Mouse (Mus musculus): Measurements from ENCODE around the gene Hoxc12. TPM values are rescaled to one million over a fixed set of nuclear protein-coding genes. Genes with fewer than 3 reads are reported as not detected.

Hoxc12 gene
- polyA plus RNA-seq, 3 experiments from 2014 or later, result not detected

DNA sequence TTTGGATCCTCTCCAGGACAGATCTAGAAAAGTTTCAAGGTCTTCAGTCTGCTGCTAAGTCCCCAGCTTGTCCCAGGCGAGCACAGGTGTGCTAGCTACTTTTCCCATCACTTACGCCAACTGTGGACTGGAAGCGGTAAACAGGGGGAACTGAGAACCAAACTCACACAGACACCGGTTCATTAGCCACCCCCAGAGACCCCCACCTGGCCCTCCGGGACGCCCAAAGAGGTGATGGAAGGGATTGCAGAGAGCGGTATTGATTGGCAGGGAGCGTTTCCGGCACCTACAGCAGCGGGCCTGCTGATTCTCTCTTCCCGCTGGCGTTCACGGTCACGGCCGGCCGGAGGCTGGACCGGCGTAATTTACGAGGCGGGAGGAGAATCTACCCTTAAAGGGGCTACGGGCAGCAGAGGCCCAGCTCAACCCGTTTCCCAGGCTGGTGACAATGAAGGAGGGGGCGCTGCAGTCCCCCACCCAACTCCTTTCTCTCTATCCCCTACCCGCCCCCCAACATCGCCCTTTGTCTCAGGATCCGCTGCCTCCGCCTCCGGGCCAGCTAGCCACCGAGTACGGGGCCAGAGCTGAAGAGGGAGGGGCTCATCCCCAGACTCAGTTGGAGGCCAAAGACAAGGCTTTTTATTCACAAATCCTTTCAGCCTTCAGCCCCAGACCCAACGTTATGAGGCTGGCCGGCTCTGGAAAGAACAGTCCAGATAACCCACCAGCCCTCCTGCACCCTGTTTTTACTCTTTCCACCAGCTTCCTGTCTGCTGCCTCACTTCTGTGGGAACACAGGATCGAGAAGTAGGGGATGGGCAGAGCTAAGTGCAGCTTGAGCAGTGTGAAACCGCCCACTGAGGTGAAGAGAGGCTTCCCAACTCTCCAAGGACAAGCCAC lies 2.9 kb downstream of the Hoxc12 start:
- ATAC-seq, result no peak

DNA sequence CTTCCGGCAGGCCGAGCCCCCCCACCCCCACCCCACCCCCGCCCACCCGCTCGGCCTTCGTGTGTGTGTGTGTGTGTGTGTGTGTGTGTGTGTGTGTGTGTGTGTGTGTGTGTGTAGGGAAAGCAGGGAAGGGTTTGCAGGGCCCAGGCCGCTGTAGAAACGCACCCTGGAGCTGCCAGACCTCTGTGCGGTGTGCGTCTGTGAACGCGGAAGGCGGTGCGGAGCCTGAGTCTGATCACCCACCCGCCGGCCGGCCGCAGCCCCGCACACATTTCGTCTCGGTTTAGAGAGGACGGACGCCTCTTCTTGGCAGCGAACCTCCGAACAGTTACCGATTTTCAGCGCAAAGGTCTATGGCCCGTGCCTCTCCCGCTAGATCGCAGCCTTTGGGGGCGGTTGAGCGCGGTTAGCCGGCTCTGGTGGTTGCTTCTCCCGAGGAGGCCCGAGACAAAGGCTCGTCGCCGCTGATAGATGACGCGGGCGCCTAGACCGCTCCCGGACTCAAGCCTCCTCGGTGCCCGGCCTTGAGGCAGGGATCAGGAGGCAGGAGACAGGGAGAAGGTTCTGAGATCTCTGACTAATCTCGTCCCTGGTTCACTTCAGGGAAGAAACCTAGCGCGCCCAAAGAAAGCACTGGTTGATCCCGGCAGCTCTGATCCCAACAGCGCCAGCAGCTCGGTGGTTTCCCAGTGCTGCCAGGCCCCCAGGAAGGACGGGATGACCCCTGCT lies 6.3 kb downstream of the Hoxc12 start:
- no peak for ATAC-seq

- ATAC-seq, result no peak
Observed at GRCm38 (mm10) chr15:102943468-102943813, 6.9 kb downstream of the Hoxc12 start.

- ATAC-seq, result no peak
Observed at GRCm38 (mm10) chr15:102945185-102946077, 8.9 kb downstream of the Hoxc12 start.

DNA sequence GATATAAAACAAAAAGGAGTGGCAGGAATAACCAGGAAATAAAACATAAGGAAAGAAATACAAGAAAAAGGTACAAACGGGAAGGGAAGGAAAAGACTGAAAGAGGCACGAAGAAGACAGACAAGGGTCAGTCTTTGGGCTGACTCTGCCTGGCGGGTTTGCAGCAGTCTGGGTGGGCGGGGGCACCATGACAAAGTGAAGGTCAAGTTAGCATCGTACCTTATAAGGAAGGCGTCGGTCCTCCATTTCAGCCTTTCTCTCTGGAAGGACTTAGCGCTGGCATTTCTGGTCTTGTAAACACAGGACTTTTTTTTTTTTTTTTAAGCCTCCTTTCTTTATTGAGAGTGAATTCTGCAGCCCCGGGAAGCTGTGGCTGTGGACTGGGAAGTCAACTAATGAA lies 10.7 kb downstream of the Hoxc12 start:
- no peak for ATAC-seq

DNA sequence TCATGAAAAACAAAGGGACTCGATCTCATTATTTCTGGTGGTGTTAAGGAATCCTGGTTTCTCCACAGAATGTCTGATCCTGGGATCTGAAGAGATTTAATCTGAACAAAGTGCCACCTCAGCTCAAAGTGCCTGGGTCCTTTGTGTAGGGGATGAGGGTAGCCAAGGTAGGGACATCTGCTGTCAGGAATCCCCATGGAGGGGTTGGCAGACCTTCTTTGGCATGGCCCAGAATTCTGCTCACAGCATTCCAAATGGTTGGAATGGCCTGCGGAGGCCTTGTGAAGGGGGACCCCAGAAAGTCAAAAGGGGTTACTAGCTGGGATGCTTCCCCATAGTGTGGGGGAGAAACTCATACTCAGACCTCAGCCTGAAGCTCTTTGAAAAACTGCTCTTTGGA lies 12.3 kb downstream of the Hoxc12 start:
- ATAC-seq, result no peak

GRCm38 (mm10) chr15:102949696-102950095 lies 13.1 kb downstream of the Hoxc12 start:
- ATAC-seq, result no peak

- no peak for ATAC-seq
Observed at GRCm38 (mm10) chr15:102950877-102951276, 14.3 kb downstream of the Hoxc12 start.

DNA sequence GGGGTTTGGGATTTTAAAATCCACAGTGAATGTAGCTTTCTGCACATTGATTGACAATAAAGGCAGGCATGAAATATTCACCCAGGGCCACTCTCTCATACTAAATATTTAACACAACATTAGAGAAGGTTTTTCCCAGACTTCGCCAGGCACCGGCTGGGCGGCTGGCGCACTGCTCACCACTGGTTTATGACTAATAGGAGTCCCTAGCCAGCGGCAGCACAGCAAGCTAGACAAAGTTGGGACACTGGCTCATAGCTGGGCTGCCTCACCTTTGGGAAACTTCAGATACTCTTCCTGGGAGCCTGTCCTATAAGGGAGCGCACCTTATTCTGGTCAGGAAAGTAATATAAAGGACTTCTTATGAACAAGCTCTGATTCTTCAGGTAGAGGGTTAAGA lies 17.0 kb downstream of the Hoxc12 start:
- ATAC-seq, result no peak

GRCm38 (mm10) chr15:102954192-102955006 lies 17.8 kb downstream of the Hoxc12 start, which contains the start of gene Hoxc11:
Gene Hoxc11, plus strand, starts transcription at chr15:102954427.
- ATAC-seq, result no peak

- ATAC-seq, result no peak
Observed at GRCm38 (mm10) chr15:102955007-102955382, 18.4 kb downstream of the Hoxc12 start.

GRCm38 (mm10) chr15:102955833-102956640 lies 19.5 kb downstream of the Hoxc12 start:
- ATAC-seq, result no peak

DNA sequence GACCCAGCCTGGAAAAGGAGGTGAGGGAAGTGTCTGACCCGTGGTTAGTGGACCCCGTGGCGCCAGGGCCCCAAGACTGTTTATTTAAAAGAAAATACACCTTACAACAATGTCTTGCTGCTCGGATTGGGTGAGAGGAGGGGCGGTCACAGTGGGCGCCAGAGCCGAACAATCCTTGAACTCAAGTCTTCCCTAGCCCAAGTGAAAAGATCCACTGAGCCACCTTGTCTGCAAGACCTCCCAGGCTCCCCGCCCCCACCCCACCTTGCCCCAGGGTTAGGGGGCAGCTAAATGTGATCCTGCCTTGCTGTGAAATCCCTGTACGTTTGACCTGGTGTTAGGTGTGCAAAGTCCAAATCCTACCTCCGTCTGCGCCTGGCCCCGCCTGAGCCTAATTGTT lies 20.3 kb downstream of the Hoxc12 start:
- no peak for ATAC-seq

GRCm38 (mm10) chr15:102959663-102960191 lies 23.2 kb downstream of the Hoxc12 start:
- ATAC-seq, result no peak

DNA sequence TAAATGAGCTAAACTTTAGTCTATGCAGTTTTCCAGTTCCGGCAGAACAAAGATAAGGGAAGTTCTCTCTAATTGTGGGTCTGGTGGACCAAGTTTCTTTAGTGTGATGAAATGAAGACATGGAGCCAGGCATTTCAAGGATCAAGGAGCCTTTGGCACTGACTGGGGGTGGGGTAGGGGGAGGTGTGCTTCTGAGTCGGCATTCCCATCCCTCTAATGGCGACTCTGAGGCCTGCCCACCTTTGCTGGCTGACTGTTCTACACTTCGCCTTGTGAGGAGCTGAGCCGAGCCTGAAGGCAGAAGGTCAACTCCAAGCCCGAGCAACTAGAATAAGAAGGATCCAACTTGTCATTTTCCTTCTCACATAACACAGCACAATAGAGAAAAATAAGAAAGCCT lies 25.2 kb downstream of the Hoxc12 start:
- no peak for ATAC-seq

GRCm38 (mm10) chr15:102962492-102962891 lies 25.9 kb downstream of the Hoxc12 start:
- no peak for ATAC-seq

DNA sequence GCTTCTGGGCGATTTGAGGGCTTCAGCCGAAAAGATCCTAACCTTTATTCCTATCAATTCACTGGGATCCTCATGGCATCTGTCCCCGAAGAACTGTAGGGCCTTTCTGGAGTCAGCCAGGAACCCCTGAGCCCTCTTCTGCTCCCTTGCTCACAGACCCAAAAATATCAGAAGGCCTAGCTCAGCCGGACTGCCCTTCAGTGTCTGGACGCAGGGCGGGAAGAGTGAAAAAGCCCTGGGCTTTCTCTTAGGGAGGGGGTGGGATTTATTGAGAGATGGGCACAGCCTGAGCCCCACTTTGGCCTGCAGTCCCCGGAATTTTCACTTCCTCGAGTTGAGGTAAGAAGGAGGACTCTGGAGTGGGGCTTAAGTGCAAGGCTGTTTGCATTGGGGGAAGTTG lies 26.7 kb downstream of the Hoxc12 start:
- no peak for ATAC-seq

DNA sequence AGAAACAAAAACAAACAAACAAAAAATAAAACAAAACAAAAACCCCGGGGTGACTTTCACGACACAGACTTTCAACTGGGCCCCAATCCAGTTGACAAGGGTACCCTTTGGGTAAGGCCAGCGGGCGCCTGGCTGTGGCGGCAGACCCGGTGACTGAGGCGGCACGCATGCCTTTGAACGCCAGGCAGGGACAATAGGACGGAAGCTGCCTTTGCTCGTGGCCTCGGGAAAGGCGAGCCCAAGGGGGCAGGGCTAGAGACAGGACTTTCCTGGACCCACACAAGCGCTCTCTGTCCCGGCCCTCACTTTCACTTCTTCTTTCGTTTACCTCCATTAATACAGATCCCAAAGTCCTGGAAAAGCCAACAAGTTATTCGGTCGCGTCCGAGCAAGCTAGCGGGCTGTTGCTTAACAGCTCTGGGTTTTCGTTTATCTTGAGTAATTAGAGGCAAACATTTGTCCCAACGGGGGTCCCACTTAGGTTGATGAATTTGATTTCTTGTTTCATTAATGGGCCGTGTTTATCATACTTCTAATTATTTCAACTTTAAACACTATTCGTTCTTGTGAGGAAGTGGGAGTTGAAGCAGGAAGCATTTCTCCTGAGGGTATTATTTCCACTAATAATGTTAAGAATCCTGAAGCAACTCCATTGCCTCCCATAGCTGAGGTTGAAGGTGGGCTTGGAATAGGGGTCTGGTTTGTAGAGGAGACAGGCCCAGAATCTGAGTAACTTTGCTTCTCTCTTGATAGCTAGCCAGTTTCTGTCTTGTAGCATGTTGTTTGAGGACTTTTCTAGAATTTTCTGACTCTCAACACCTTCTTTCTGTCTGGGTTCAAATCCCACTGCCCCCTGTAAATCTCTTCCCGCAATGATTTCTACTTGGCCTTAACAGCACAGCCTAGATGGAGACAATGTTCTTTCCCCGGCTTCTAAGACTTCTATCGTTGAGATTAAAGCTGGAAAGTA lies 27.4 kb downstream of the Hoxc12 start:
- ATAC-seq, result no peak
